Mouse (Mus musculus): Measurements from ENCODE around the gene Trim60.

- no peak for TF ChIP-seq CTCF (IDR thresholded peaks at IDR 0.05; ENCODE audit: extremely low read depth, insufficient read depth, insufficient read length, insufficient replicate concordance)
- TF ChIP-seq POLR2A (IDR thresholded peaks at IDR 0.05; ENCODE audit: low read depth, low read length), result no peak
Observed at GRCm38 (mm10) chr8:65064071-65064470, 45.7 kb upstream of the Trim60 start.
